8 mouse cellular contexts compared by ENCODE assay signal in genomic region chr6:29712011-29712584, GRCm38 (mm10). TPM values are rescaled to one million over a fixed set of nuclear protein-coding genes. Genes with fewer than 3 reads are reported as not detected.
DNase-seq lines count a peak whose midpoint lies in the region; ATAC-seq and TF ChIP-seq lines count a peak whose summit lies in the region.

No protein-coding gene starts in this region.

- no peak overlapping the region for H3K4me2 ChIP-seq in forebrain, embryonic 14.5 days (ENCODE audit: low read length)
- no peak overlapping the region for H3K4me2 ChIP-seq in forebrain, embryonic 12.5 days
- H3K4me2 ChIP-seq in liver, postnatal 0 days (ENCODE audit: low read depth, low read length) = no peak overlapping the region

- no peak overlapping the region for H3K9ac ChIP-seq in forebrain, embryonic 14.5 days (ENCODE audit: low read length)
- H3K9ac ChIP-seq in forebrain, embryonic 12.5 days = no peak overlapping the region
- H3K9ac ChIP-seq in liver, postnatal 0 days (replicated peaks) = no peak overlapping the region

- no peaks in the 10 kb centered on the region for H3K9me3 ChIP-seq in forebrain, embryonic 14.5 days (replicated peaks; ENCODE audit: control insufficient read depth, low read length)
- no peaks in the 10 kb centered on the region for H3K9me3 ChIP-seq in forebrain, embryonic 12.5 days
- no peaks in the 10 kb centered on the region for H3K9me3 ChIP-seq in liver, postnatal 0 days (ENCODE audit: low read length)

- 47% methylated on average over 3 of the region's 3 CpGs for WGBS in forebrain, embryonic 14.5 days
- 43% methylated on average over 3 of the region's 3 CpGs for WGBS in forebrain, embryonic 12.5 days
- WGBS in thymus, adult 2 months = 67% methylated on average over 3 of the region's 3 CpGs
- 59% methylated on average over 3 of the region's 3 CpGs for WGBS in liver, postnatal 0 days (ENCODE audit: insufficient replicate concordance)

- DNase-seq in forebrain, embryonic 14.5 days (ENCODE audit: low spot score) = peak; percentile 87
- DNase-seq in thymus, adult 2 months = peak; percentile 30
- DNase-seq in thymus, adult 18-20 months = no peak
- no peak for DNase-seq in liver, postnatal 0 days
- DNase-seq in yolk sac, embryonic 10.5 days (ENCODE audit: low spot score) = peak; percentile 29
- DNase-seq in gastrocnemius, adult 8-10 months (ENCODE audit: low spot score in 2 of 2) = no peak

- H3K36me3 ChIP-seq in forebrain, embryonic 14.5 days (ENCODE audit: control insufficient read depth, insufficient read depth, low read length) = no peaks in the 10 kb centered on the region
- H3K36me3 ChIP-seq in forebrain, embryonic 12.5 days (replicated peaks) = no peaks in the 10 kb centered on the region
- H3K36me3 ChIP-seq in thymus, adult 2 months (ENCODE audit: control insufficient read depth, insufficient read depth, low read length) = no peaks in the 10 kb centered on the region
- H3K36me3 ChIP-seq in liver, postnatal 0 days (replicated peaks; ENCODE audit: insufficient read depth, low read length) = peaks cover 60% of the 10 kb centered on the region

- no peak for TF ChIP-seq EP300 in liver, postnatal 0 days (IDR thresholded peaks at IDR 0.05; ENCODE audit: low read depth)

- H3K4me3 ChIP-seq in forebrain, embryonic 14.5 days (ENCODE audit: low read depth, low read length) = no peak overlapping the region
- no peak overlapping the region for H3K4me3 ChIP-seq in forebrain, embryonic 12.5 days (replicated peaks)
- H3K4me3 ChIP-seq in thymus, adult 2 months (ENCODE audit: control insufficient read depth, insufficient read depth, low read length) = no peak overlapping the region
- no peak overlapping the region for H3K4me3 ChIP-seq in liver, postnatal 0 days (ENCODE audit: low read depth, low read length)

- TF ChIP-seq POLR2A in thymus, adult 2 months (IDR thresholded peaks at IDR 0.05; ENCODE audit: control insufficient read depth, extremely low read depth, insufficient read depth, low read length, poor library complexity) = no peak

- no peak for TF ChIP-seq CTCF in thymus, adult 2 months (IDR thresholded peaks at IDR 0.05; ENCODE audit: borderline replicate concordance, control insufficient read depth, extremely low read depth, insufficient read depth, low read length, poor library complexity)
- peak; percentile 88 for TF ChIP-seq CTCF in liver, postnatal 0 days (IDR thresholded peaks at IDR 0.05; ENCODE audit: low read depth)

- no peaks in the 10 kb centered on the region; the same call in 1 of the 2 replicates for H3K4me1 ChIP-seq in forebrain, embryonic 14.5 days (ENCODE audit: control insufficient read depth, insufficient read depth, low read length)
- H3K4me1 ChIP-seq in forebrain, embryonic 12.5 days = peaks cover 27% of the 10 kb centered on the region
- peaks cover 7% of the 10 kb centered on the region for H3K4me1 ChIP-seq in thymus, adult 2 months (replicated peaks; ENCODE audit: control insufficient read depth, insufficient read depth, low read length)
- no peaks in the 10 kb centered on the region for H3K4me1 ChIP-seq in liver, postnatal 0 days (ENCODE audit: insufficient read depth)

- H3K27me3 ChIP-seq in forebrain, embryonic 14.5 days (replicated peaks; ENCODE audit: control insufficient read depth, insufficient read depth, low read length) = no peaks in the 10 kb centered on the region
- H3K27me3 ChIP-seq in forebrain, embryonic 12.5 days = no peaks in the 10 kb centered on the region
- H3K27me3 ChIP-seq in thymus, adult 2 months (ENCODE audit: control insufficient read depth, insufficient read depth, low read length) = no peaks in the 10 kb centered on the region
- no peaks in the 10 kb centered on the region for H3K27me3 ChIP-seq in liver, postnatal 0 days (ENCODE audit: insufficient read depth, low read length)

- ATAC-seq in forebrain, embryonic 14.5 days = peak; percentile 22
- ATAC-seq in forebrain, embryonic 12.5 days (ENCODE audit: low FRiP score) = no peak; the same call in 1 of the 2 replicates
- ATAC-seq in erythroid progenitor cell, adult 5-6 weeks (replicated peaks; ENCODE audit: low FRiP score, poor library complexity, severe bottlenecking) = 0 out of 2 replicates have a peak, but pooled peaks have one; percentile 33
- no peak; the same call in 1 of the 2 replicates for ATAC-seq in liver, postnatal 0 days

- no peak overlapping the region for H3K27ac ChIP-seq in forebrain, embryonic 14.5 days (ENCODE audit: low read depth, low read length)
- H3K27ac ChIP-seq in forebrain, embryonic 12.5 days = no peak overlapping the region
- no peak overlapping the region for H3K27ac ChIP-seq in thymus, adult 2 months (ENCODE audit: control insufficient read depth, insufficient read depth, low read length)
- no peak overlapping the region for H3K27ac ChIP-seq in liver, postnatal 0 days (ENCODE audit: low read depth)

RNA-seq across cellular contexts. Expression of gene Tspan33, which starts 18.1 kb away (rescaled TPM):
- 2.2 TPM in 2 replicates for polyA plus RNA-seq in forebrain, embryonic 14.5 days (2014; fragmentation: Nextera tagmentation; extraction: Ambion mirVana)
- polyA plus RNA-seq in forebrain, embryonic 12.5 days (2016; fragmentation: Nextera tagmentation; extraction: Ambion mirVana) = 8.6 and 9.2 TPM in 2 replicates
- 4.6 and 6.1 TPM in 2 replicates for polyA plus RNA-seq in thymus, adult 2 months (2012; rRNA removed)
- total RNA-seq in erythroid progenitor cell, adult 5-6 weeks (2015; ENCODE audit: low replicate concordance) = 519 and 520 TPM in 2 replicates
- 729 and 794 TPM in 2 replicates for total RNA-seq in erythroid progenitor cell, adult 5-6 weeks (2017; ENCODE audit: low replicate concordance)
- polyA plus RNA-seq in liver, postnatal 0 days (2015; fragmentation: Nextera tagmentation; extraction: Ambion mirVana) = 84.8 and 87.5 TPM in 2 replicates
- total RNA-seq in gastrocnemius, adult 8-10 months (2022) = 1 to 10 TPM; 1.7 to 2.7 (median 2.5) TPM

RNA-seq across cellular contexts. Expression of gene Smo, which starts 23.2 kb away (rescaled TPM):
- polyA plus RNA-seq in forebrain, embryonic 14.5 days (2014; fragmentation: Nextera tagmentation; extraction: Ambion mirVana) = 9.7 and 10.4 TPM in 2 replicates
- 45.1 and 48.4 TPM in 2 replicates for polyA plus RNA-seq in forebrain, embryonic 12.5 days (2016; fragmentation: Nextera tagmentation; extraction: Ambion mirVana)
- 48.9 and 51.4 TPM in 2 replicates for polyA plus RNA-seq in thymus, adult 2 months (2012; rRNA removed)
- 1.1 and 2.5 TPM in 2 replicates for total RNA-seq in erythroid progenitor cell, adult 5-6 weeks (2015; ENCODE audit: low replicate concordance)
- 0.08 and 0.77 TPM in 2 replicates for total RNA-seq in erythroid progenitor cell, adult 5-6 weeks (2017; ENCODE audit: low replicate concordance)
- 2.2 and 2.5 TPM in 2 replicates for polyA plus RNA-seq in liver, postnatal 0 days (2015; fragmentation: Nextera tagmentation; extraction: Ambion mirVana)
- 1 to 10 TPM; 1.7 to 3.1 (median 2.4) TPM for total RNA-seq in gastrocnemius, adult 8-10 months (2022)

RNA-seq across cellular contexts. Expression of gene Ahcyl2, which starts 55.7 kb away (rescaled TPM):
- polyA plus RNA-seq in forebrain, embryonic 14.5 days (2014; fragmentation: Nextera tagmentation; extraction: Ambion mirVana) = 8.6 and 11.5 TPM in 2 replicates
- 14.7 and 18.6 TPM in 2 replicates for polyA plus RNA-seq in forebrain, embryonic 12.5 days (2016; fragmentation: Nextera tagmentation; extraction: Ambion mirVana)
- polyA plus RNA-seq in thymus, adult 2 months (2012; rRNA removed) = 35.3 and 44.1 TPM in 2 replicates
- total RNA-seq in erythroid progenitor cell, adult 5-6 weeks (2015; ENCODE audit: low replicate concordance) = 48.6 and 49.7 TPM in 2 replicates
- total RNA-seq in erythroid progenitor cell, adult 5-6 weeks (2017; ENCODE audit: low replicate concordance) = 35.2 and 55.4 TPM in 2 replicates
- 2.0 TPM in 2 replicates for polyA plus RNA-seq in liver, postnatal 0 days (2015; fragmentation: Nextera tagmentation; extraction: Ambion mirVana)
- 10 to 100 TPM; 16.6 to 23.1 (median 19.7) TPM for total RNA-seq in gastrocnemius, adult 8-10 months (2022)

Comparison
In these comparisons a context has a peak if more than half of its experiments do, and no peak if none do; other contexts are left out.
1. ATAC-seq: peak in forebrain, embryonic 14.5 days (single experiment) and erythroid progenitor cell, adult 5-6 weeks (single experiment); none in forebrain, embryonic 12.5 days (single experiment) and liver, postnatal 0 days (single experiment).
2. DNase-seq: peak in forebrain, embryonic 14.5 days (single experiment), thymus, adult 2 months (single experiment) and yolk sac, embryonic 10.5 days (single experiment); none in thymus, adult 18-20 months (0 of 2), liver, postnatal 0 days (single experiment) and gastrocnemius, adult 8-10 months (0 of 2).